Comparison of ENCODE assay signal across 9 mouse cellular contexts in genomic region chr1:175491511-175491860, GRCm38 (mm10). TPM values are rescaled to one million over a fixed set of nuclear protein-coding genes. Genes with fewer than 3 reads are reported as not detected.
DNase-seq lines count a peak whose midpoint lies in the region; ATAC-seq and TF ChIP-seq lines count a peak whose summit lies in the region.
"Had no signal": no experiment of that assay in that cellular context is flagged by ENCODE, and none has a peak within 500 bp of the region (broad histone marks: within the 10 kb centered on the region; RNA-seq: fewer than 3 reads in every experiment).

No protein-coding gene starts in this region.

- 21% methylated on average over 6 of the region's 6 CpGs for WGBS in neural tube, embryonic 11.5 days
- WGBS in limb, embryonic 12.5 days, result 21% methylated on average over 6 of the region's 6 CpGs
- WGBS in stomach, embryonic 15.5 days, result 18% methylated on average over 6 of the region's 6 CpGs

- peak overlapping the region; percentile 74 for H3K9ac ChIP-seq in neural tube, embryonic 11.5 days (ENCODE audit: low read length)
- H3K9ac ChIP-seq in limb, embryonic 12.5 days (replicated peaks), result no peak overlapping the region
- H3K9ac ChIP-seq in stomach, embryonic 15.5 days, result no peak overlapping the region

- no peaks in the 10 kb centered on the region for H3K36me3 ChIP-seq in neural tube, embryonic 11.5 days (ENCODE audit: control insufficient read depth, insufficient read depth, low read length)
- H3K36me3 ChIP-seq in limb, embryonic 12.5 days, result no peaks in the 10 kb centered on the region
- no peaks in the 10 kb centered on the region for H3K36me3 ChIP-seq in stomach, embryonic 15.5 days

- no peak for DNase-seq in gastrocnemius, adult 2 months
- DNase-seq in gastrocnemius, postnatal 36 days, result no peak
- no peak for DNase-seq in neural tube, embryonic 11.5 days (ENCODE audit: low spot score)
- DNase-seq in neural tube, embryonic 10.5 days (ENCODE audit: extremely low spot score, low spot score), result no peak
- DNase-seq in adrenal gland, postnatal 36 days, result no peak
- DNase-seq in cerebellum, postnatal 14 days, result no peak

- H3K4me3 ChIP-seq in gastrocnemius, adult 2 months, result peak overlapping the region; percentile 78
- peak overlapping the region; percentile 62 for H3K4me3 ChIP-seq in neural tube, embryonic 11.5 days (ENCODE audit: low read depth, low read length)
- peak overlapping the region; percentile 67 for H3K4me3 ChIP-seq in limb, embryonic 12.5 days (replicated peaks)
- H3K4me3 ChIP-seq in stomach, embryonic 15.5 days (replicated peaks), result peak overlapping the region; percentile 61

- TF ChIP-seq CTCF in gastrocnemius, adult 2 months (IDR thresholded peaks at IDR 0.05), result no peak

- no peak for ATAC-seq in neural tube, embryonic 11.5 days (ENCODE audit: insufficient read depth, low FRiP score, low TSS enrichment)
- peak; percentile 20; the same call in 1 of the 2 replicates for ATAC-seq in limb, embryonic 12.5 days (ENCODE audit: insufficient number of reproducible peaks, insufficient read depth, low FRiP score, low TSS enrichment, low read depth)
- ATAC-seq in stomach, embryonic 15.5 days (ENCODE audit: insufficient read depth, low FRiP score, low read depth), result 0 out of 2 replicates have a peak, but pooled peaks have one; percentile 2

- no peaks in the 10 kb centered on the region for H3K4me1 ChIP-seq in neural tube, embryonic 11.5 days (ENCODE audit: control insufficient read depth, insufficient read depth, low read length)
- no peaks in the 10 kb centered on the region for H3K4me1 ChIP-seq in limb, embryonic 12.5 days (replicated peaks)
- peaks cover 8% of the 10 kb centered on the region; the same call in 1 of the 2 replicates for H3K4me1 ChIP-seq in stomach, embryonic 15.5 days

- no peak overlapping the region for H3K27ac ChIP-seq in gastrocnemius, adult 2 months
- H3K27ac ChIP-seq in neural tube, embryonic 11.5 days (ENCODE audit: low read depth, low read length), result no peak overlapping the region
- H3K27ac ChIP-seq in limb, embryonic 12.5 days, result no peak overlapping the region
- H3K27ac ChIP-seq in stomach, embryonic 15.5 days, result no peak overlapping the region
- H3K27ac ChIP-seq: macrophage had no signal

- peak overlapping the region; percentile 96 for H3K4me2 ChIP-seq in neural tube, embryonic 11.5 days (ENCODE audit: low read depth)
- H3K4me2 ChIP-seq in limb, embryonic 12.5 days, result peak overlapping the region; percentile 99
- peak overlapping the region; percentile 99 for H3K4me2 ChIP-seq in stomach, embryonic 15.5 days

- 0 out of 2 replicates have a peak, but pooled peaks cover 2% of the 10 kb centered on the region for H3K27me3 ChIP-seq in neural tube, embryonic 11.5 days (ENCODE audit: control insufficient read depth, insufficient read depth, low read length)
- peaks cover 37% of the 10 kb centered on the region for H3K27me3 ChIP-seq in limb, embryonic 12.5 days
- H3K27me3 ChIP-seq in stomach, embryonic 15.5 days (replicated peaks), result peaks cover 18% of the 10 kb centered on the region; the same call in 1 of the 2 replicates

- no peaks in the 10 kb centered on the region for H3K9me3 ChIP-seq in neural tube, embryonic 11.5 days (ENCODE audit: control insufficient read depth, low read length)
- no peaks in the 10 kb centered on the region for H3K9me3 ChIP-seq in limb, embryonic 12.5 days
- no peaks in the 10 kb centered on the region for H3K9me3 ChIP-seq in stomach, embryonic 15.5 days

- intact Hi-C loops in gastrocnemius, adult 2 months (cut with DNase I), result no loop called here
- intact Hi-C loops in gastrocnemius, postnatal 36 days (cut with DNase I), result no loop called here

RNA-seq across cellular contexts. Expression of gene Rgs7, which starts 0.8 kb away (rescaled TPM):
- under 1 TPM in 1 of 2 experiments, not detected in 1; 0.17 TPM for total RNA-seq in gastrocnemius, adult 2 months (2021)
- total RNA-seq in gastrocnemius, postnatal 36 days (2021), result under 1 TPM; 0.15 to 0.20 TPM
- 10.2 and 15.0 TPM in 2 replicates for polyA plus RNA-seq in neural tube, embryonic 11.5 days (2014; fragmentation: Nextera tagmentation; extraction: Ambion mirVana)
- 0.22 and 0.50 TPM in 2 replicates for polyA plus RNA-seq in limb, embryonic 12.5 days (2016; fragmentation: Nextera tagmentation; extraction: Ambion mirVana)
- polyA plus RNA-seq in stomach, embryonic 15.5 days (2015; fragmentation: Nextera tagmentation; extraction: Ambion mirVana), result 1.5 and 2.5 TPM in 2 replicates
- total RNA-seq in adrenal gland, postnatal 36 days (2021), result 10 to 100 TPM; 10.5 to 12.1 TPM
- polyA plus RNA-seq: macrophage had no signal

Comparison
In these comparisons a context has a peak if more than half of its experiments do, and no peak if none do; other contexts are left out.
1. RNA of gene Rgs7, which starts 0.8 kb away (total RNA-seq): 10.5 to 12.1 TPM in adrenal gland, postnatal 36 days; 0.15 to 0.20 TPM in gastrocnemius, postnatal 36 days and 0.17 TPM in gastrocnemius, adult 2 months; every median in the first group is over 4 times any median in the second.
2. Peak in every context shown above with its lines, with median percentiles within 50 percentile points of each other: H3K4me3 ChIP-seq and H3K4me2 ChIP-seq.